Mouse (Mus musculus) urinary bladder, postnatal 0 days (tissue): ENCODE data around the gene Nolc1. TPM values are rescaled to one million over a fixed set of nuclear protein-coding genes. Genes with fewer than 3 reads are reported as not detected.

Experiments used
- polyA plus RNA-seq: library from polyadenylated mRNA; unstranded; fragments of >200 nt; fragmentation: Nextera tagmentation; extraction: Ambion mirVana; gene quantifications from 2 replicates; pipeline ENCODE4 v1.2.1, GENCODE M21; 2015

The Nolc1 gene
- 34.3 and 39.9 TPM in 2 replicates for polyA plus RNA-seq

DNA sequence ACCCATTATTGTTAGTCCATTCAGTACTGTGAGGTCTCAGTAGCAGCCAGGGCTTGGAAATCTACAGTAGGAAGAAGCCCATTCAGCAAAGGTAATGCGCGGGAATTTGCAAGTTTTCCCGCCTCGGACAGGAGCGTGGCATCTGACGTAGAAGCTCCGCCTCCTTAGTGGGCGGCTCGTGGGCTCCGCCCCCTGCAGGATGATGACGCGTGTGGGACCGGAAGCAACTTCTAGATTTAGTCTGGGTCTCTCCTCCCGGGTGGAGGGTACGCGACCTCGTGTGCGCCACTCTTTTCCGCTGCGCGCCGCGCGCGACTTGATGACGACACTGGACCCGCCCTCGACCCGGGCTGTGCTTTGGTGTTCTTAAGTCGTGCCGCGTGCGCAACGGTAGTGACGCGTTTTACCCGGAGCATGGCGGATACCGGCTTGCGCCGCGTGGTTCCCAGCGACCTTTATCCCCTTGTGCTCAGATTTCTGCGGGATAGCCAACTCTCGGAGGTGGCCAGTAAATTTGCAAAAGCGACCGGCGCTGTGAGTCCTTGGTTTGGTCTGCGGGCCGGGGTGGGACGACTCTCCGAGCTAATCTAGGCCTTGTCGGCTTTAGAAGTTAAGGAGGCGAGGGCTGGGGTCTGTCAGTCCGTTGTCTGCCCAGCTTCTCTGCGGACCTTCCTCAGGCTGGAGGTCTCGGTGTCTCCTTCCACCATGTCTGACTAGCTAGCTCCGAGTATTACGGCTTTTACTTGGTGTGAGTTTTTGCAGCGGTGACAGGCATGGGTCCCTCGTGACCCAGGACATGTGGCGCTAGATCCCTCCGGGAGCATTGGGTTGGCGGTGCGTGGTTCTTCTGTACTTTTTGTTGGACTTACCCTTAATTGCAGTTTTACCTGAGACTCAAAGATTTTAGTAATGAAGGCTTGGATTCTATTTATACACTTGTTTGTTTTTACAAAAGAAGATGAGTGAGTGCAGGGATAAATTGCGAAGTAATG is at the start of gene Nolc1:
TSS of gene Nolc1 (plus strand) at position 248 of the 992 bp plus-strand sequence.

DNA sequence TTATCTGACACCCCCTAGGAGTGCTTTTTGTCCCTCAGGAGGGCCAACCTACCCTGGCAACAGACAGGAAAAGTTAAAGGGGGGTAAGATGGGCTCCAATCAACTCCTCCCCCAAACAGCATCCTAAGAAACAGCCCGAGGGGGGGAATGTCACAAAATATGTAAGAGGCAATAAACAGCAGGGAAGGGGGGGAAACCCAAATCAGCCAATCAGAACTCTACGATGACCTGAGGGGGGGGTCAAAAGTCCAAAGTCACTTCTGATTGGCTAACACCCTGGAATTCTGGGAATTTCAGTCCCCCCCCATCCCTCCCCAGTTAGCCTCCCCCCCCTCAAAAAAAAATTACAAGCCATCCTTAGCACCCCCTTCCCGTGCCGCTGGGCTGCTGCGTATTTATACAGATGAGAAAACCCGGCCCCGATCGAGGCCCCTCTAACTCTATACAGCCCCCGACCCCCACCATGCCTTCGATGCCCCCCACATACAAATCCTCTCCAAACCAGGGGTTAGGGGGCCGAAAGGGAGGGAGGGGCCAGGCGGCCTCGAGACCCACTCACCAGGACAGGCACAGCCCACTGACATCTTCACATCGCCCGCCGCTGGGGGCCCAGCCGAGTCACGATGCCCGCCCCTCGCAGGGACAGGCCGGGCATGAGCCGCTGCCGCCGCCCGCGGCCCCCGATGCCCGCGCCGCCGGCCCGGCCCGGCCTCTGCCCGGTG is 31.2 kb upstream of the Nolc1 start, which contains the start of gene Pprc1:
TSS of gene Pprc1 (plus strand) at position 616 of the 722 bp plus-strand sequence.

DNA sequence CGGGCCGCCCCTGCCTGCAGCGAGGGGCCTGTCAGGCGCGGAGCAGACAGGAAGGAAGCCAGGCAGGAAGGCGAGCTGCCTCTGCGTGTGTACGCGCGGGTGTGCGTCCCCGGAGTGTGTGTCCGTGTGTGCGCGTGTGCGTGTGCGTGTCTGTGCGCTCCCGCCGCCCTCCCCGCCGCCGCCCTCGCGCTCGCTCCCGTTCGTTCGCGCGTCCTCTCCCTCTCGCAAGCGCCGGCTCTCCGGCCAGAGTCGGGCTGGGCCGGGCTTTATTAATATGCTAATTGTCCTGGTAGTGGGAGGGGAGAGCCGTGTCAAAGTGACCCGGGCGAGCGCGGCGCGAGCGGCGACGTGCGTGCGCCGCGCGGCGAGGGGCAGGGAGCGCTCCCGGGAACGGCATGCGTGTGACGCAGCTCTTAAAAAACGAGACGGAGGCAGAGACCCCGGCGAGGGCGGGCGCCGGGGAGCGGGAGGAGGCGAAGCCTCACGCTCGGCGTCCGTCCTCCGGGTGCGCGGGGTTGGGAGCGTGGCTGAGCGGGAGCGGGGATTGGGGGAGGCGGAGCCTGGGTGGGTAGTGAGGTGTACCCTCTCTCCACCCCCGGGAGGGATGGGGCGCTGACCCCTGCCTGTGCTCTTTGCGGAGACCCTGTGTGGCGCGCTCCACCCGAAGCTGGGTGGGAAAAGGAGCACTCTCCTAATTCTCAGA is 30.5 kb upstream of the Nolc1 start, which contains the start of gene Ldb1:
TSS of gene Ldb1 (minus strand) at position 222 of the 703 bp plus-strand sequence.

DNA sequence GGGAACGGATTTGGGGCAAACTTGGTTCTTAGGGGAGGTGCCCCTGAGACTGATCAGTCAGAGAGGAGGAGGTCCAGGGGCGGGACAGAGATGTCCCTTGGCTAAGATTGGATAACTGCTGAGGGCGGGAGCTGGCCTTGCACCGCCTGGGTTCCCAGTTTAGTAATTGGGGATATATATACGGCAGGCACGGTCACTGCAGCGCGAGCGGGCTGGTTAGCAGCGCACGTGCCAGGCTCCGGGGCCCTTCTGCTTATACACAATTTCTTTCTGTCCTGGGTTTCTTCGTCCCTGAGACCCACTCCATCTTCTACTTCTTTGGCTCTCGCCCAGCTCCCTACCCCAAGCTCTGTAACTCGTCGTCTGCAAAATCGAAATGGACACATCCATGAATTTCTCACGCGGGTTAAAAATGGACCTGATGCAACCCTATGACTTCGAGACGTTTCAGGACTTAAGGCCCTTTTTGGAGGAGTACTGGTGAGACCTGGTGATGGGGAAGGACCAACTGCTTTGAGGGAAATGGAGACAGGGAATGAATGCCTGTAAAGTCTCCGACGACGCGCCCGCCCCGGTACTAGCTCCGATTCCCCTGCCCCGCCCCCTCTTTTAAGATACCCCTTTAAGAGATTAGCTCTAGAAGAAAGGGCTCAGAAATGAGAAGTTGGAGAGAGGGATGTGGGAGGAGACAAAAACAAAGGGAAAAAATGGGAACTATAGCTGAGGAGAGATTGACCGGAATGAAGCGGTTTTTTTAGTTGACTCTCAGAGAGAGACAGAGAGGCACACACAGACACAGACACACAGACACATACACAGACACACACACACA is 56.2 kb downstream of the Nolc1 start, which contains the start of gene Elovl3:
TSS of gene Elovl3 (plus strand) at position 204 of the 832 bp plus-strand sequence.

Other genes with a start within 250 kb of the Nolc1 start
- 8.2 and 8.4 TPM in 2 replicates for gene Armh3, start 77.4 kb upstream of the Nolc1 start, polyA plus RNA-seq
- 6.8 and 7.1 TPM in 2 replicates for gene Hps6, start 72.4 kb upstream of the Nolc1 start, polyA plus RNA-seq
- gene Pprc1, start 31.0 kb upstream of the Nolc1 start, polyA plus RNA-seq = 17.3 and 17.7 TPM in 2 replicates
- 58.5 and 61.3 TPM in 2 replicates for gene Ldb1, start 30.6 kb upstream of the Nolc1 start, polyA plus RNA-seq
- not detected in 2 replicates for gene Elovl3, start 56.0 kb downstream of the Nolc1 start, polyA plus RNA-seq
- 0.18 TPM in 1 of 2 replicates, not detected in the other for gene Pitx3, start 72.5 kb downstream of the Nolc1 start, polyA plus RNA-seq
- gene Gbf1, start 76.6 kb downstream of the Nolc1 start, polyA plus RNA-seq = 37.8 and 42.8 TPM in 2 replicates
- 9.8 and 10.6 TPM in 2 replicates for gene Nfkb2, start 228.5 kb downstream of the Nolc1 start, polyA plus RNA-seq